Mouse (Mus musculus) G1E (cell line): ENCODE data around the gene Eddm3b. TPM values are rescaled to one million over a fixed set of nuclear protein-coding genes. Genes with fewer than 3 reads are reported as not detected.
A peak's percentile ranks its signal among the peaks of the same experiment; 100 is the strongest.

Source experiments
- ATAC-seq: 2 replicates; pipeline ENCODE4 v1.8.0; 2016; ENCODE audit warnings: mild to moderate bottlenecking; ENCODE audit not compliant: insufficient number of reproducible peaks, poor library complexity, low FRiP score, severe bottlenecking; ENCODE audit errors: extremely low read depth
- DNase-seq: peaks from one replicate; pipeline ENCODE4 v3.0.0; 2012; ENCODE audit warnings: low spot score
- H3K27me3 ChIP-seq: 2 replicates; pipeline ENCODE4 v1.6.1; 2012; ENCODE audit warnings: mild to moderate bottlenecking, low read length, inconsistent platforms; ENCODE audit not compliant: insufficient read depth
- H3K36me3 ChIP-seq: replicated peaks from 2 replicates; pipeline ENCODE3; 2012; ENCODE audit warnings: mild to moderate bottlenecking, inconsistent platforms
- H3K4me1 ChIP-seq: 2 replicates; pipeline ENCODE4 v1.6.1; 2012; ENCODE audit warnings: low read depth, low read length, inconsistent platforms, mixed read lengths; ENCODE audit not compliant: insufficient read depth
- H3K4me3 ChIP-seq: 2 replicates; pipeline ENCODE4 v1.5.1; 2012; ENCODE audit warnings: low read depth, mild to moderate bottlenecking, inconsistent platforms, low read length, moderate library complexity, mixed read lengths
- H3K9me3 ChIP-seq: replicated peaks from 2 replicates; pipeline ENCODE4 v1.6.1; 2012; ENCODE audit warnings: inconsistent platforms
- CTCF ChIP-seq: IDR thresholded peaks from 2 replicates; pipeline ENCODE4 v1.5.1; 2012; ENCODE audit warnings: low read depth, low read length, inconsistent platforms, mixed read lengths
- GATA1 ChIP-seq: IDR thresholded peaks from 2 replicates; pipeline ENCODE4 v1.6.1; 2012; ENCODE audit warnings: borderline replicate concordance, low read length, inconsistent platforms, mixed read lengths
- GATA2 ChIP-seq: IDR thresholded peaks from 2 replicates; pipeline ENCODE4 v1.6.1; 2012; ENCODE audit warnings: low read depth, low read length, inconsistent platforms, borderline replicate concordance
- POLR2AphosphoS5 ChIP-seq: IDR thresholded peaks from 2 replicates; pipeline ENCODE4 v1.6.1; 2012; ENCODE audit warnings: low read depth, low read length, inconsistent platforms; ENCODE audit not compliant: insufficient replicate concordance
- TAL1 ChIP-seq: conservative IDR thresholded peaks from 2 replicates; pipeline ENCODE4 v1.6.1; 2012; ENCODE audit warnings: low read depth, low read length, inconsistent platforms, mixed read lengths
- polyA plus RNA-seq: library from polyadenylated mRNA; stranded (reverse); fragments of >175 nt; gene quantifications from 2 replicates; pipeline ENCODE4 v1.2.3, GENCODE M21; 2012
- total RNA-seq, 2 experiments: library from RNA; stranded (forward) in 1 of 2; stranded (reverse) in 1 of 2; fragments of 200-1000 nt in 1 of 2; fragments of >200 nt in 1 of 2; fragmentation: Nextera tagmentation in 1 of 2; gene quantifications; 2 replicates each; pipeline ENCODE4 v1.2.3; 2014 to 2017

Gene Eddm3b
- total and polyA plus RNA-seq, 3 experiments: 0.11 TPM; not detected in 2

GRCm38 (mm10) chr14:51101284-51101683, 12.9 kb upstream of the Eddm3b start:
- no peaks in the 10 kb centered on the region for H3K36me3 ChIP-seq
- DNase-seq: no peak
- no peak overlapping the region for H3K4me3 ChIP-seq
- peaks cover 17% of the 10 kb centered on the region for H3K27me3 ChIP-seq
- TF ChIP-seq POLR2AphosphoS5 (no peak), GATA2 (no peak), CTCF (no peak), TAL1 (no peak), GATA1 (no peak)
- no peak for ATAC-seq
- peaks cover 15% of the 10 kb centered on the region for H3K4me1 ChIP-seq
- H3K9me3 ChIP-seq: no peaks in the 10 kb centered on the region

- H3K4me1 ChIP-seq: peaks cover 21% of the 10 kb centered on the region
- no peak overlapping the region for H3K4me3 ChIP-seq
- DNase-seq (no peak), ATAC-seq (peak; percentile 47; the same call in 1 of the 2 replicates)
- no peaks in the 10 kb centered on the region for H3K9me3 ChIP-seq
- TF ChIP-seq GATA1: no peak
- no peak for TF ChIP-seq TAL1
- no peak for TF ChIP-seq GATA2
- TF ChIP-seq CTCF: peak; percentile 45
- TF ChIP-seq POLR2AphosphoS5: no peak
- H3K27me3 ChIP-seq: peaks cover 15% of the 10 kb centered on the region
- H3K36me3 ChIP-seq: no peaks in the 10 kb centered on the region
Measured at GRCm38 (mm10) chr14:51103217-51103616, 11.0 kb upstream of the Eddm3b start.

- peaks cover 17% of the 10 kb centered on the region for H3K27me3 ChIP-seq
- ATAC-seq (no peak), DNase-seq (no peak)
- no peaks in the 10 kb centered on the region for H3K36me3 ChIP-seq
- H3K4me1 ChIP-seq: peaks cover 21% of the 10 kb centered on the region
- no peaks in the 10 kb centered on the region for H3K9me3 ChIP-seq
- TF ChIP-seq POLR2AphosphoS5 (no peak), GATA2 (no peak), TAL1 (no peak)
- no peak overlapping the region for H3K4me3 ChIP-seq
Measured at GRCm38 (mm10) chr14:51104366-51104765, 9.9 kb upstream of the Eddm3b start.

- H3K36me3 ChIP-seq: no peaks in the 10 kb centered on the region
- TF ChIP-seq POLR2AphosphoS5 (no peak), TAL1 (no peak), GATA1 (no peak), CTCF (no peak), GATA2 (no peak)
- no peak for DNase-seq
- H3K4me1 ChIP-seq: peaks cover 21% of the 10 kb centered on the region
- no peaks in the 10 kb centered on the region for H3K9me3 ChIP-seq
- 0 out of 2 replicates have a peak, but pooled peaks have one; percentile 30 for ATAC-seq
- H3K4me3 ChIP-seq: no peak overlapping the region
- H3K27me3 ChIP-seq: peaks cover 22% of the 10 kb centered on the region
Measured at GRCm38 (mm10) chr14:51106449-51106967, 7.7 kb upstream of the Eddm3b start.

- H3K4me1 ChIP-seq: peaks cover 5% of the 10 kb centered on the region; the same call in 1 of the 2 replicates
- TF ChIP-seq CTCF: no peak
- no peak for TF ChIP-seq TAL1
- TF ChIP-seq POLR2AphosphoS5: no peak
- TF ChIP-seq GATA2: no peak
- no peak for TF ChIP-seq GATA1
- H3K4me3 ChIP-seq: no peak overlapping the region
- no peaks in the 10 kb centered on the region for H3K36me3 ChIP-seq
- peaks cover 36% of the 10 kb centered on the region for H3K27me3 ChIP-seq
- no peak for DNase-seq
- no peaks in the 10 kb centered on the region for H3K9me3 ChIP-seq
- ATAC-seq: no peak
Measured at GRCm38 (mm10) chr14:51111966-51112365, 2.3 kb upstream of the Eddm3b start.

- peaks cover 36% of the 10 kb centered on the region for H3K27me3 ChIP-seq
- no peaks in the 10 kb centered on the region for H3K36me3 ChIP-seq
- TF ChIP-seq POLR2AphosphoS5: no peak
- TF ChIP-seq TAL1: no peak
- no peak for TF ChIP-seq GATA1
- no peak for TF ChIP-seq CTCF
- TF ChIP-seq GATA2: no peak
- no peak for DNase-seq
- no peak overlapping the region for H3K4me3 ChIP-seq
- H3K4me1 ChIP-seq: peaks cover 8% of the 10 kb centered on the region; the same call in 1 of the 2 replicates
- H3K9me3 ChIP-seq: peaks cover under 1% of the 10 kb centered on the region; the same call in 1 of the 2 replicates
- no peak for ATAC-seq
Measured at GRCm38 (mm10) chr14:51113476-51113875, 750 bp upstream of the Eddm3b start.
